Mouse (Mus musculus): Measurements from ENCODE around the gene Recql. TPM values are rescaled to one million over a fixed set of nuclear protein-coding genes. Genes with fewer than 3 reads are reported as not detected.
"Not testable (repeated sequence)": the region's sequence is repeated elsewhere in the genome, so short reads cannot be mapped to it uniquely, and the experiment has no call there.

The Recql gene
- total RNA-seq, 2 experiments from 2014 or later = 10.7 to 13.0 TPM

DNA sequence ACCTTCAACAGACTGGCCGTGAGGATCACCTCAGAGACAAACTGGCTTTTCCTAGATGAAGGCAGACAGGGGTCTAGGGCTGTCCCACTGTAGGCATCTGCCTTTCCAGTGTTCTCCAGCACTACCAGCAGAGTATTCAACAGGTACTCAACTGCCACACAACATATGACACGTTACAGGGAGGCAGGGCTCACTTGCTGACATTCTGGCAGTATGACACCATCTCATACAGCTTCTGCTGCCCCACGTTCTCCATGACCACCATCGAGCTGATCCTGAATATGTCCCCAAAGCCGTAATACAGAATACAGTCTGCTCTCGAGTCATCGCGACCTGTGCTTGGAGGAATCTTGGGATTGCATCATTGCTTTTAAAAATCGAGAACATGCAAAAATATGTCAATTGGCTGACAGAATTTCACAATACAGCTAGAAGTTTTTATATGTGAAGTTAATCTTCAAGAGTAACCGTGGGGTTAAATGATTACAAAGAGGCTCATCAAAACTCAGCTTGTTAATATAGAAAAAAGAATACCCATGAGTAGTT lies 20.3 kb downstream of the Recql start:
- intact Hi-C loops (cut with DNase I) = no loop called here
- no peak for DNase-seq

DNA sequence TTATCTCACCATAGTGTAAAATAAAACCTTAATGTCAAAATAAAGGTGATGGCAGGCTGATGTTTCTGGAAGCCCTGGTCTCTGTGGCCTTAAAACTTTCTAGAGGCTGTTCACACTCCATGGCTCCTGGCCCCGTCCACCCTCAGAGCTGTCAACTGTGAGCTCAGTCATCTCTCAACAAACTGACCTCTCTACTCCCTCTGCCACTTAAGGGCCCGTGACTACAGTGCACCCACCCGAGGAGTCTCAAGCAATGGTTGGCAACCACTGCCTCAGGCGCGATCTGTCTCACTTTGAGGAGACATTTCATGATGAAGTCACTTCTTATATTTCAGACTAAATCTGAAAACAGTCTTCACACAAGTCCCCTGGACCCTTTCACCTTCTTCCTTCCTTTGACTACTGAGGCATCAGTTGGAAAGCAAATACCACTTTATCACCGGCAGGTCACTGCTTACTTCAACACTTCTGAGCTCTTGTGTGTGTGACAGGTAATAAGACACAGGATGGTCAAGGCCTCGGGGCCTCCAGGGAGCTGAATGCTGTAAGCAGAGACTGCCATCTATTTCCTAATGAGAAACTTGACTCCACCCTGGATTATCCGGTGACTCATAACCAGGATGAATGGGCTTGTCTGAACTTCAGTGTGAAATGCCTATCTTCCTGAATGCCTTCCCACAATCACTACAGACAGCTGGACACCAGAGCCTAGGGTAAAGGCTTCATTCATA lies 21.0 kb downstream of the Recql start:
- intact Hi-C loops (cut with DNase I) = no loop called here
- no peak for DNase-seq

DNA sequence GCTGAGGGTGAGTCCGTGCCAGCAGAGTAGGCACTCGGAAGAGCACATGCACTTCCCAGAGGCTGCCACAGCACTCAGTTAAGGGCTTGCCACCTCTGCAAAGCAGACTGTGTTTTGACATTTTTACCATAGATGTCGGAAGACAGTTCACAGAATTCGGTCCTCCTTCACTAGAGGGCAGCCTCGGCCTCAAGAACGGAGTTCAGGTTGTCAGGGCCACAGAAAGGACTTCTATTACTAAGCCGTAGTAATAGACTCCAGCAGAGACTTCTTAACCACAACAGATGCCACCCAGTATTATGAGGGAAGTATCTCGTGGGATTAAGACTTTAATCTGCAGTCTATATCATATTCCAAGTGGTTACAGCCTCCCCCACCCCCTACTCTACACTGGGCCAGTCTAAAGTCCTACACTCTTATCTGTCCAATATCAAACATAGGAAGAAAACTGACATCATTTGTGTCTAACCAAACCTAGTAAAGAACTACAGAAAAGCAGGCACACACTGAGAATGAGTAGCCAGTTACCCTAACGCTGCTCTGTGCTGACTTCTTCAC lies 23.8 kb downstream of the Recql start:
- intact Hi-C loops (cut with DNase I) = loop anchor here (5.0 kb wide), 1 partner anchor 154 kb away; no protein-coding TSS in a partner anchor

DNA sequence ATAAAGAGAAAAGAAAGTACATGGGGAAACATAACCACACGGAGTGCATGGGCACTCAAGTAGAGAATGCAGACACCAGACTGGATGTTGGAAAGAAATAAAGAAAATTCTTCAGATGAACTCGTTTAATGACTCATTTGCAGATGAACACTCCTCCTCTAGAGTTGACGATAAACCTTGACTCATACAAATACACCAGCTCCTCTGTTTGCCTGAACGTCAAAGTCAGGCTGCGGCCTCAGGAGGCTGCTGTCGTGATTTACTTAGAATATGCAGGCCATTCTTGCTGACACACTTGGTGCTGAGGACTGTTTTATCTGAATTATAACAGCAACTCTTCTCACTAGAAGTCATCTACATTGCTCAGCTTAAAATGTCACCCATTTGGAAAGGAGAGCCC lies 24.9 kb downstream of the Recql start:
- intact Hi-C loops (cut with DNase I) = loop anchor here (5.0 kb wide), 1 partner anchor 155 kb away; no protein-coding TSS in a partner anchor
- no peak for DNase-seq

More for the DNA sequence above, 23.8 kb downstream of the Recql start:
- DNase-seq = peak in 1 of 2 experiments; percentile 29

DNA sequence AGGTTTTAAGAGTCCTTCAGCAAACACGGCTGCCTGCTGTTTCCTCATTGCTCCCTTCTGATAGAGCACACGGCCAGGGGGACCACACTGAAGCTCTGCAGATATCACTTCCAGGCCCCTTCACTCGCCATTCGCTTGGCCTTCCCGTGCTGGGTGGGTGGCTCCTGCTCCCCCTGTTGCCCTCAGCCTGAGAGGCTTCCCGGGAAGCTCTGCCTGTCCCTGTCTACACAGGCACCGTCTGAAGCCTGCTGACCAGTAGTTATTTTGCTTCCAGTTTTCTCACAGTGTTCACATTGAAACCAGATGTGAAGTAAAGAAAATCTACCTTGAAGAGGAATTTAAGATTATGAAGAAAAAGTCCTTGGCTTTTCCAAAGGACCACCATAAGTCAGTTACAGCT lies 29.8 kb downstream of the Recql start:
- DNase-seq = no peak
- intact Hi-C loops (cut with DNase I) = no loop called here

DNA sequence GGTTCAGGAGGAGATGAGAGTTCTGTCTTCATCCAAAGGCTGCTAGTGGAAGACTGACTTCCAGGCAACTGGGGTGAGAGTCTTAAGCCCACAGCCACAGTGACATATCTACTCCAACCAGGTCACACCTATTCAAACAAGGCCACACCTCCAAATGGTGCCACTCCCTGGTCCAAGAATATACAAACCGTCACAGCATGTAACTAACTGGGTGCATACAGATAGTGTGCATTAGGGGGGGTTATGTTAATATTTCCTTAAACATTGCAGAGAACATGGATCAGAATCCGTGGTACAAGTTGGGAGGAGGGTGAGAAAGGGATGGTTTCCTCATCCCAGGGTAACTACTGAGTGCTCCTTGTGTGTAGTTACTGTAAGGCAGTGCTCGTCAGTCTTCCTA lies 34.8 kb downstream of the Recql start:
- DNase-seq; intact Hi-C loops (cut with DNase I): not testable (repeated sequence)

DNA sequence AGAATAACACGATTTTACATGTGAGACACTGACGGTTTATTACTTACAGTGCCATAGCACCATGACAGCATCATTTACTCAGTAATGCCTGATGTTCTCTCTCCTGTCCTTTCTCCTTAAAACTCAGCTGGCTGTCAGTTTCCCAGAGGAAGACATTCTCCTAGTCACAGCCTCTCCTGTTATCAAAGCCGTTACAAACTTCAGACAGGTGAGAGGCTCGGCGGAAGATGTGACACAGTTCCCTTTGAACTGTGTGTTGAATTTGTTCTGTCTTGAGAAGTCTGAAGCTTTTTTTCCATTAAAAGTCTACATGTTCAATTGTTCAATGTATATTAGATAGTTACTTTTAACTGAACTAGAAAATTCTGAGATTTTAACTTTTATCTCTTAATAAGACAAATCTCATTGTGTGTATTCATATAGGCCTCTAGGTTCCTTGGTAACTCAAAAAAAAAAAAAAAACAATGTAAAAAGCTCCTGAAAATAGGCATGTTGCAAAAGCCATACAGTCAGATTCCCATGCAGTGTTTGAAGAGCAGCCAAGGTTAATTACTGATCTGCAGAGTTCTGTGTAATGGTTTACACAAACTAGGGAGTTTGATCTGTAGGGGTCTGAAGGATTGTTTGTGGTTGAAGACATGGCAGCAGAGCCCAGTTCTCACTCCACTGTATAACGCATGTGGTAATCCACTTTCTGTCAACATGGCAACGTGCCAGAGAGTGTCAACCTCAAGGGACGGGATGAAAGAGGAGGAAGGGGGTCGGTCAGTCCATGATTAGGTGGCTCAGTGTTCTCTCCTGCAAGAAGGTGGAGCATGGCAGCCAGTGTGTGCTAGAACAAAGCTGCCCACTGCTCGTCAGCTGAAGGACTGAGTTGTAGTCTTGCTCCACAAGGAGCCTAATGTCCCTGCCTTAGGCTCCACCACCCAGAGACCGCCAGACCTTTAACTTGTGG lies 39.2 kb downstream of the Recql start:
- no peak for DNase-seq
- intact Hi-C loops (cut with DNase I) = loop anchor here (5.0 to 10.0 kb wide), 2 partner anchors 40 to 863 kb away; partner anchors contain the start of genes Golt1b and Recql

DNA sequence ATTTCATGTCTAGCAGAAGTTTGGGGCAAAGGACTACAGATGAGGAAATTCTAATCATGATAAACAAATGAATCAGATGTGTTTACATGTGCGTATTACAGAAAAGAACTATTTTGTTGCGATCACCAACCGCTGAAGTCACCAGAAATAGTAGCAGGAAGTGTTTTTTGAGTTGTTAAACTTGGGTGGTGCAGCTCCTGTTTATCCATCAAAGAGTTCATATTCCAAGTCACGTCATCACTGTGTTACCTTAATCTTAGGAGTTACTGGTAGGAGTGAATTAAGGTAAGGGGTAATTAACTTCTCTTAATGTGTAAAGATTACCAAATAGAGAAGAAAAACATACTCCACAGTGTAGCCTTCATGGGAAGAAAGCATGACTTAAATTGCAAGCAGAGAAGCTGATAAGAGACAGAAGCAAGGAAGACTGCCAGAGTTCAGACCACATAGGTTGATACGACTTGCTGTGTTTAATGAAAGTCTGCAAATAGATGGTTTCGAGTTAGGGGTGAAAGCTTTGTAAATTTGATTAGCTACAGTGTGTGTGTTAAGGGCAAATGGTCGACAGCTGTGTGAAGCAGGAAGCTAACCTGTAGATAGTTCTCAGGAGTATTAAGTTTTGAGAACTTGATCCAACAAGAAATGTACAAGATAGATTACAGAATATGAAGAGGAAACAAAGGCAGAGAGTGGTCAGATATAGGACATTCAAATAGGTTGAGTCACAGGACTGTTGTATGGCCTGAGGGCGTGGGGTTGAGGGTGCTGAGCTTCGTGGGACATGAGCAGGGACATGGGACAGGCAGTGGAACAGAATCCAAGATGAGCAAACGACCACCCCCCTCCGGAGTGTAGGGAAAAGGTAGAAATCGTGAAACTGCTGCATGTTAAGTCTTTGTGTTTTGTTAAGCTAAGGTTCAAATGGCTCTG lies 40.4 kb downstream of the Recql start:
- intact Hi-C loops (cut with DNase I) = loop anchor here (5.0 to 10.0 kb wide), 2 partner anchors 41 to 862 kb away; partner anchors contain the start of genes Golt1b and Recql
- DNase-seq = no peak

DNA sequence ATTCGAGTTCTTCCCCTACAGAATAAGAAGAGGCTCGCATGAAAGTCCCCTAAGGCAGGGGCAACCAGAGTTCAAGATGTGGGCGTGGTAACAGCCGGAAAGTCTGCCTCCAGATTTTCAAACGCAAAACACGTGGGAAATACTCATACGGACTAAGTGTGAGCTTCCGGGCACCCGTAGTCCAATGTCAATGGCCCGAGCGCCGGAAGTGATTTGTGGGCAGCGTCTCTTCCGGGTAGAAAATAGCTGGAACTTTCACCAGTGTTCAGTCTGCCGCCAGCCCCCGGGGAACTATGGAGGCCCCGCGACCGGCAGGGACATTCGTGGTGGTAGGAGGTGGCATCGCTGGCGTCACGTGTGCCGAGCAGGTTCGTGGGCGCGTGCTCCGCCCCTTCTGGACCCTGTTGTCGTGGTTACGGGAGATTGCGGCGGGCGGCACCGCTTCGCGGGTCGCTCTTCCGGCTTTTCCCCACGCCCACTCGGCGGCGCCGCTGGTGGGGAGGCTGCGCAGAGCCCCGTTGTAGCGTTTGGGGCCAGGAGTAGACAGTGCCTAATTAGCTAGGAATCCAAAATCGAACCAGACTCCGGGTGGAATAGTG lies 41.3 kb downstream of the Recql start, which contains the start of gene Pyroxd1:
Gene Pyroxd1, plus strand, starts transcription at position 215 of the 599 bp plus-strand sequence.
- intact Hi-C loops (cut with DNase I) = loop anchor here (5.0 to 10.0 kb wide), 2 partner anchors 42 to 861 kb away; partner anchors contain the start of genes Golt1b and Recql
- DNase-seq = peak; percentile 88 to 89

DNA sequence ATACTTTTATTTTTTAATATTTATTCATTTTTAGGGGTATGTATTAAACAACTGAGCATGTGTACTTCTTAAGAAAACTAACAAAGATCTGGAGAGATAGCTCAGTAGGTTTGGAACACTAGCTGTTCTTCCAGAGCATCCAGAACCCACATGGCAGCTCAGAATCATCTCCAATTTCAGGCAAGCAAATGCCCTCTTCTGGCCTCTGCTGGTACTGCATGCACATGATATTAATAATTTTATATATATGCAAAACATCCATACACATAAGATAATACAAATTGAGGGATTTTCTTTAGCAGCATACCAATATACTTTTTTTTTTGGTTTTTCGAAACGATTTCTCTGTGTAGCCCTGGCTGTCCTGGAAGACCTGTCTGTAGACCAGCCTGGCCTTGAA lies 43.3 kb downstream of the Recql start:
- peak; percentile 14 to 52 for DNase-seq
- intact Hi-C loops (cut with DNase I) = loop anchor here (10.0 kb wide), 1 partner anchor 859 kb away; no protein-coding TSS in a partner anchor

DNA sequence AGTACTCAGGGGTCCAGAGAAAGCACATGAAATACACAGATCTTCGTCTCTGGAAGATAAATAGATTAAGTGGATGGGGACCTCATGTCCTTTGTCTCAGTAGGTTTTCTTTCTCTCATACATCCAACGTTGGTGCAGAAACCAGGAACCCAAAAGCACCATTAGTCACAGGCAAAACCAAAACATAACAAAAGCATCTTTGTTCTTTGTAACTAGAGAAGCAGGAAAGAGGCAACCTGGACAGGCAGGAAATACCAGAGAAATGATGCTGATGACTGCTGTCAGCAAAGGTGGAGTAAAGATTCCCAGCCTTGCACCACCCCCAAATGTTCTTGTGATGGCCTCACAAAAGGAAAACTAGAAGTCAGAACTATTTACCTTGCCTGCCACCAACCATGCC lies 47.3 kb downstream of the Recql start:
- intact Hi-C loops (cut with DNase I) = no loop called here
- DNase-seq = no peak

DNA sequence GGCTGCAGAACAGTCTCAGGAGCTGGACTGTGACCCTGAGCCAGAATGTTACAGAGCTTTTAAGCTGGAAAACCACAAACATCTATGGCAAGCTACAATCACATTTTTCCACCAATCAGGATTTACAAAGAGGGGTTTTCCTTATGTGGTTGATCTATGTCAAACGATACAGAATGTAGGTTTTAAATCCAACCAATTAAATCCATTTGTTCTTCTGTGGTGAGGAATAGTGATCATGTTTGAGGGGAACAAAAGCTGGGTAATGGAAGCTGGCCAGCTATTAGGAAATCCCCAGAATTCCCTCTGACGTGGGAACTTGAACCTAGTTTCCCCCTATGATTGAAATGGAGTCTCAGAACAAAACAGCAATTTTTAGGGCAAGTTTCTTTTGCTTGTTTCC lies 47.9 kb downstream of the Recql start:
- DNase-seq = no peak
- intact Hi-C loops (cut with DNase I) = no loop called here

DNA sequence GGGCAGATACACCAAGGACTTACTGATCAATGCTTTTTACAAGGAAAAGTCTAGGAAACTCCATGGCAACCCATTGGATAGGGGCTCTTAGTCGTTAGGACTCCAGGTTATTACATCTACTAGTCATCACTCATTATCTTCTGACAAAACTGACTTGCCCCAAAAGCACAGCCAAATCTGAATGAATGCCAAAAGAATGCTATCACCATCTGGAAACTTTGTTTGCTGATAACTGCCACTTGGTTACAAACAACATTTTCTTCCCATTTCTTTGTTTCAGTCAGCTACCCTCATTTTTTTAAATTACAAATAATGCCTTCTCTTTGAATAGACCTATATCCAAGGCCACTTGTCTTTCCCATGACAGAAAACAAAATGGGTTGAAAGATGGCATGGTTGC lies 57.7 kb downstream of the Recql start:
- DNase-seq = no peak

DNA sequence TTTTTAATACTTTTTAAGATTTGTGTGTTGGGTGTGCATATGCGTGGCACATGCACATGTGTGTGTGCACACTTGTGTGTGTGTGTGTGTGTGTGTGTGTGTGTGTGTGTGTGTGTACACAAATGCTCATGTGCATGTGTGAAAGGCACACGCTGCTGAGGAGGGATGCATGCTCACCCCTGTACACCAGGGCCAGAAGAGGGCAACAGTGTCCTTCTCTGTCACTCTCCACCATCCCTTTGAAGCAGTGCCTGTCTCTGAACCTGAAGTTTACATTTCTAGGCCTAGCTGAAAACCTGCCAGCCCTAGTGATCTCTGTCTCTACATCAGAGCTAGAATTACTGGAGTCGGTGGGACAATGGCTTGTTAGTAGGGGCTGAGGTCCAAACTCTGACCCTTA lies 60.3 kb downstream of the Recql start:
- no peak for DNase-seq
- intact Hi-C loops (cut with DNase I) = no loop called here

More for the DNA sequence above, 57.7 kb downstream of the Recql start:
- intact Hi-C loops (cut with DNase I) = no loop called here

DNA sequence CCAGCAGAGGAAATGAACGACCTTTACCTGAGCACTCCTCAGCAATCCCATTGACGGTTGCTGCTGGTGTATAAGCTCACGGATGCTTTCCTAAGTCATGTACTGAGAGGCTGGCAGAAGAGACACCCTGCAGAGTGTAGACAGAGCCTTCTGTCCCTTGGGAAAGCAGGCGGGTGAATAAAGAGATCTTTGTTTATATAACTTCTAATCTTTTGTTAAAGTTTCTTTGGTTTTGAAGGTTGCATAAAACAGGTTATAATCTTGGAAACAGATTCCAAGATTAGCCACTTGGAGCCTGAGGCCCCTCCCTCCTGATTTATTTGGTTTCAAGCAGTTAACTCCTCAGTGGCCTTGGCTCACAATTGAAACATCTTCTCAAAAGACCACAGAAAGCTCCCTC lies 64.0 kb downstream of the Recql start, which contains the start of gene Slco1a5:
Gene Slco1a5, minus strand, starts transcription at position 101 of the 400 bp plus-strand sequence.
- DNase-seq = no peak
- intact Hi-C loops (cut with DNase I) = no loop called here

DNA sequence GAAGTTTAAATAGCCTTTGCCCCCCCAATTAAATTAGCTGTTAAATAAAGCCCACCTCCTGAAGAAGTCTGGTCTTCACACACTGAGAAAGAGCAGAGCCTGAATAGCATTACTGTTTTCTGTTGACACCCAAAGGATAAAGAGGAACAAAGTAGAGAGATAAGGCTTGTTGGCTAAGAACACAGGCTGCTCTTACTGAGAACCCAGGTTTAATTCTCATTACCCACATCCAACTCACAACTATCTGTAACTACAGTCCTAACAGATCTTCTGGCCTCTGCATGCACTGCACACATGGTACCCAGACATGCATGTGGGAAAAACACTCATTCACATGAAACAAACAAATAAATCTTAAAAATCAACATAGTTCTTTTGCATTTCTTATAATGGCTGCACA lies 69.8 kb downstream of the Recql start:
- DNase-seq = no peak
- intact Hi-C loops (cut with DNase I) = no loop called here

DNA sequence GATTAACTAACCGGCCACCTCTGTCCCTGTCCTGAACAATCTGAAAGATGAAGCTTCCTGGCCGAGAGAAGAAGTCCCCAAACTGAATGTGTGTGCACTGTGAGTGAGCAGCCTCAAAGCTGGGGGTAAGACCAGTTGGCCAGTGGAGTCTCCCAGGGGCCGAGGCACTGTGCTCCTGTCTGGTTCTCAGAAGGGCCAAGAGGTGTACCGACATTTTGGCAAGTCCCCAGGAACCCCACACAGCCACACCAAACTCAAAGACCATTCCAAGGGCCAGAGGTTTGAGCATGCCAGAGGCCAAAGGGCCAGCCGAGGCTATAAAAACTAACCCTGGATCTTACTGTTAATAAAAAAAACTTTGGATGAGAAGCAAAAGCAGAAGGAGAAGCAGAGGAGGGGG lies 72.6 kb downstream of the Recql start:
- no peak for DNase-seq
- intact Hi-C loops (cut with DNase I) = no loop called here

DNA sequence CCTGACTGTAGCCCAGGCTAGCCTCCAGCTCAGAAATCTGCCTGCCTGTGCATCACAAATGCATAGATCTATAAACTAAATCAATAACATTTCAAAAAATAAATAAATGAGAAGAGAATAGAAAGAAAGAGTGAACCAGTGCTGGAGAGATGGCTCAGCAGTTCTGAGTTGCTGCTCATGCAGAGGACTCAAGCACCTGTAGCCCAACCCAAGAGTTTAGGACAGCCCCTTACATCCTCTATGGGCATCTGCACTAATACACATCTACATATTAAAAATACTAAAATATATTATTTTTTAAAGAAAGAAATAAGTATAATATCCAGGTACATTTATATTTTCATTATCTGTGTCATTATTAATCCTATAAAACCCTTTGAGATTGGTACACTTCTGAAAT lies 81.8 kb downstream of the Recql start:
- DNase-seq = no peak
- intact Hi-C loops (cut with DNase I) = no loop called here

Data from heart, postnatal 10 days (tissue).